Mouse (Mus musculus) large intestine, adult 2 months (tissue): ENCODE measurements around the gene Myo10. TPM values are rescaled to one million over a fixed set of nuclear protein-coding genes. Genes with fewer than 3 reads are reported as not detected.
A peak's percentile ranks its signal among the peaks of the same experiment; 100 is the strongest.

Source experiments
- DNase-seq: peaks from one replicate; pipeline ENCODE4 v3.0.0-alpha.2; 2012; ENCODE audit warnings: low read depth, low spot score
- WGBS: fragments of 180-500 bp; shearing (Covaris S2); methylation state at CpG from one replicate; pipeline ENCODE4 v1.1.7; 2018; 5-methylcytosine and 5-hydroxymethylcytosine counted together
- polyA plus RNA-seq: library from polyadenylated mRNA; depleted of rRNA; stranded (reverse); fragments of >200 nt; gene quantifications from 2 replicates; pipeline ENCODE4 v1.2.3, GENCODE M21; 2012

Gene Myo10
- polyA plus RNA-seq, 1 experiment = 13.8 TPM

GRCm38 (mm10) chr15:25753003-25753402, 130.7 kb downstream of the Myo10 start:
- WGBS = 74% methylated on average over 9 of the region's 9 CpGs
- DNase-seq = no peak

DNA sequence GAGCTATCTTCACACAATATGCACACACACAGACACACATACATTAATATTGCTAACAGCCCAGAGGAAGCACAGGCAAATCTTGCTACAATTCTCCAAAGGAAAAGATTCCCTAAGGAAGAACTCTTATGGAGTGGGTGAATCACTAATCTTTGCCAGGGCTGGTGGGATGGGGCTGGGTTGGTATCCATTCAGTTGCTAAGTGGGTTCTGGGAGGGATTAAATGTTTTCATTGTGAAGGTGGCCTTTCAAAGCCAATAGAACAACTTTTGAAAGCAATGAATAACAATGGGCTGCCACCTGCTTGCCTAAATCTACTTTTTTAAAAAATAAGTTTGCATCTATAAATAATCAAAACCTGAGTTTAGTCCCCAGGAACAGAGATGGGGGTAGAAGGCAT, 131.6 kb downstream of the Myo10 start:
- DNase-seq = no peak

DNA sequence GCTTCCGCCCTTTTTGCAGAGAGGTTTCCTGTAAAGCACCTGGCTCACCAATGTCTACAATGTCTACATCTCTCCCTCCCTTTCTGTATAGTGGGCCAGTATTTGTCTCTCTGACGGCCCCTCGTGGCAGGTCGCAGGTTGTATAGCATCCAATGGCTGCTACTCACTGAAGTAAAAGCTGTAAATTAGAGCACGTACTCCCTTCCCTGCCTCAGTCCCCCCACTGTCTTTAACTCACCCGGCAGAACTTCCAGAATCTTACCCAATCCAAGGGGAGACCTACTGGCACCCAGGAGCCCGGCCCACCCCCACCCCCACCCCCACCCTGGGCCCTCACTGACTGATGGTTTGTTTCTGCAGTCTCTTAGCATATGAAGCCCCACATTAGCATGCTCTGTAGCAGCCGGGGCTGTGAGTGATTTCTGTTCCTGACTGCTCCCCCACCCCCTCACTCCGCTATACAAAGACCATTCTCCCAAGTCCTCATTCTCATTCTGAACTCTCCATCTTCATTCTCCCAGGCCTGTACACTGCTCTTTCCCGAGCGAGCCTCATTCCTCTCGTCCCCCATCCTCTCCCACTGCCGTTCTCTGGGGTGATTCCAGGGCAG, 132.1 kb downstream of the Myo10 start:
- WGBS = 76% methylated on average over 13 of the region's 13 CpGs
- DNase-seq = no peak

- DNase-seq = no peak
- WGBS = 64% methylated on average over 6 of the region's 6 CpGs
These were observed 133.2 kb downstream of the Myo10 start for GRCm38 (mm10) chr15:25755536-25755935.

DNA sequence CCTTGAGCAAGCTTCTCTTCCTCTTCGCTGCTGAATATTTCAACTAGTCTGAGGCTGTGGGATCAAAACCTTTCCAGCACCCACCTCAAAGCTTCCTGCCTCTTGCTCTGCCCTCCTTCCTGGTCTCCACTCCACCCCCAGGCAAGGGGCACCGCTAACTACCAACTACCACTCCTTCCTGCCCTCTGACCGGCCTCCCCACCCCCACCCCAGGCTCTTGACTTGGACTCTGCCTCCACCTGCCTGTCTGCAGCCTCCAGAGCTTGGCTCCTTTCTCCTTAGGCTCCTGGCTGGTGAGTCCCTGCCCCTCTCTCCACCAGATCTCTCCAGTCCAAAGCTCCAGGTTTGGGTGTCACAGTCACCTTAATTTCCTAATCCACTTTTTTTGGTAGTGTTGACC, 133.7 kb downstream of the Myo10 start:
- DNase-seq = no peak
- 37% methylated on average over 3 of the region's 3 CpGs for WGBS

DNA sequence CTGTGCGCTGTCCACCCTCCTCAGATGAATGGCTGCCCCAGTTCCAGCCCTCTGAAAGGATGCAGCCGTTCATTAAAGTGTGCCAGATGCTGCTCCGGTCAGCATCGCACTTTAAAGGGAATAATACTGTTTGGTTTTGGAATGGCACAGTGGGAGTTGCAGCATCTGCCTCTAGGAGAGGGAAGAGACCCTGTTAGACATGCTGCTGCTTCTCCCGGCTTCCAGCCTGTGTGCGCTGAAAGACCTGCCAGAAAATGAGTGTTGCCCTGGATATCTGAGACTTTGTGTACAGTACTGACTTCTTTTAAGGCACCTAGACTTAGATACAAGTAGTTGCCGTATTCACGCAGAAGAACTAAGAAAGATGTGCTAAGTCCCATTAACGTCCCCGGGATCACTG, 135.7 kb downstream of the Myo10 start:
- no peak for DNase-seq
- WGBS = 34% methylated on average over 10 of the region's 10 CpGs

- peak; percentile 72 for DNase-seq
These were observed 136.3 kb downstream of the Myo10 start for GRCm38 (mm10) chr15:25758500-25759086.

DNA sequence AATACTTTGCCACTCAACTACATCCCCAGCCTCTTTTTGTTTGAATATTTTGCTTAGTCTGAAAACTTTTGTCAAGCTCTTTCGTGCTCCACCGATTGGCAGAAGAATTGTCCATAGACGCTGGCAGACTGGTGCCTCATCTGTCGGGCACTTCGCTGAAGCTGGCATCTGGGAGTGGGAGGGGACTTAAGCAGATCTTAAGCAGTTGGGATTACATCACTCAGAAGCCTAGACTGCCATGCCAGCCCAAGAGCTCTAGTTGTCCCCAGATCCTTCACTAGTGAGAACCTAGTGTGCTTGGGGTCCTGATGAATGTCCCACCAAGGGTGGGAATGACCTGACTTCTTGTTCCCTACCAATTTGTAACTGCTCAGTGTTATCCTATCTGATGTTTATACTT, 138.0 kb downstream of the Myo10 start:
- WGBS = 92% methylated on average over 5 of the region's 5 CpGs
- DNase-seq = no peak

More at GRCm38 (mm10) chr15:25758500-25759086, 136.3 kb downstream of the Myo10 start:
- 31% methylated on average over 15 of the region's 15 CpGs for WGBS

DNA sequence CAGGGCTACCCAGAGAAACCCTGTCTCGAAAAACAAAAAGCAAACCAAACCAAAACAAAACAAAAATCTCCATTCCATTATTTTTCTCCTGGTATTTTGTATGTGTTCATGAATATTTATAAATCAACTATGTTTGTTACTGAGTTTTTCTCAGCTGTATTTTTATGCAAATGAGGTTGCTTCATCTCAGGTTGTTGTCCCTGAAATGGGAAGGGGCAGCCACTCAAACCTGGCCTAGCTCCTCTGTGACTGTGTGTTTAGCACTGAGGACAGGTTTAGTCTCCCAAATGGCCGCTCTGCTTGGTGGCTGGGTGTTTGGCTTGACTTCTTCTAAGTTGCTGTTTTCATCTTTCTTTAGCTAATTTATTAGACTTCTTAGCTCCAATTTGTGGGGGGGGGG, 138.7 kb downstream of the Myo10 start:
- 94% methylated on average over 2 of the region's 2 CpGs for WGBS
- no peak for DNase-seq

DNA sequence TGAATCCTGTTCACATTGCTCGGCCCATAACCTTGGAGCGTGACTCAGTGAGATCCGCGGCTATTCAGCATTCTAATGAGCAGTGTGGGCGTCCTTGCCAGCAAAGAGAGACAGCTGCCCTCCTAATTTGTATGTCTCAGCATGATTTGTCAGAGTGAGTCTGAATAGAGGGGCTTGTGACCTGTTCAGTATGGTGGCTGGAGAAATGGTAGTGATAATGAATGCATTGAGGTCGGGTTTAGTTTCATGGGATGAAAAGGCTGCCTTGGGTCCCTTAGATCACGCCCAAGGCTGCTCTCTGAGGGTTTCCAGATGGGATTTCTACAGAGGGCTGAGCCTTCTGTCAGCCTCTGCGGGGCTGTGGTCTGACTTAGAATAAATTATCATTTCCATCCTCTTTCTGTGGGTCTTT, 139.5 kb downstream of the Myo10 start:
- 73% methylated on average over 8 of the region's 8 CpGs for WGBS
- no peak for DNase-seq

DNA sequence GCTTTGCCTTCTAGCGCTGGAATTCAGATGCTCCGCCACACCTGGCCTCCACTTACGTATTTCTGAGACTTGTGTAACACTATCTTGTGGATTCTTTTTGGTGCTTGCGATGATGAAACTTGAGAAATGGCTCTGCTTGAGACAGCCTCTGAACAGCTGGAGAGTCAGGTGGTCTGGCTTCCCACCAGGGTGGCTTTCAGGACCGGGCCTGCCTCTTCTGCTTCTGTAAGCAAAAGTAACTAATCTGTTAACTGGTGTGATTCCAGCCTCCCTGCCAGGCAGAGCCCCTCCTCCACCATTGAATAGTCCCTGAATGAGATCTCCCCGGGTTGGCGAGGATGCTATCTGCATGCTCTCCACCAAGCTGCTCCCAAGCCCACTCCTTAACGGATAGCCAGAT, 140.0 kb downstream of the Myo10 start:
- no peak for DNase-seq
- WGBS = 72% methylated on average over 8 of the region's 8 CpGs

GRCm38 (mm10) chr15:25763106-25763505, 140.8 kb downstream of the Myo10 start:
- DNase-seq = no peak
- 90% methylated on average over 7 of the region's 7 CpGs for WGBS

GRCm38 (mm10) chr15:25764653-25765352, 142.5 kb downstream of the Myo10 start:
- 80% methylated on average over 13 of the region's 13 CpGs for WGBS
- DNase-seq = no peak

GRCm38 (mm10) chr15:25767777-25768176, 145.5 kb downstream of the Myo10 start:
- no peak for DNase-seq
- WGBS = 41% methylated on average over 6 of the region's 6 CpGs

DNA sequence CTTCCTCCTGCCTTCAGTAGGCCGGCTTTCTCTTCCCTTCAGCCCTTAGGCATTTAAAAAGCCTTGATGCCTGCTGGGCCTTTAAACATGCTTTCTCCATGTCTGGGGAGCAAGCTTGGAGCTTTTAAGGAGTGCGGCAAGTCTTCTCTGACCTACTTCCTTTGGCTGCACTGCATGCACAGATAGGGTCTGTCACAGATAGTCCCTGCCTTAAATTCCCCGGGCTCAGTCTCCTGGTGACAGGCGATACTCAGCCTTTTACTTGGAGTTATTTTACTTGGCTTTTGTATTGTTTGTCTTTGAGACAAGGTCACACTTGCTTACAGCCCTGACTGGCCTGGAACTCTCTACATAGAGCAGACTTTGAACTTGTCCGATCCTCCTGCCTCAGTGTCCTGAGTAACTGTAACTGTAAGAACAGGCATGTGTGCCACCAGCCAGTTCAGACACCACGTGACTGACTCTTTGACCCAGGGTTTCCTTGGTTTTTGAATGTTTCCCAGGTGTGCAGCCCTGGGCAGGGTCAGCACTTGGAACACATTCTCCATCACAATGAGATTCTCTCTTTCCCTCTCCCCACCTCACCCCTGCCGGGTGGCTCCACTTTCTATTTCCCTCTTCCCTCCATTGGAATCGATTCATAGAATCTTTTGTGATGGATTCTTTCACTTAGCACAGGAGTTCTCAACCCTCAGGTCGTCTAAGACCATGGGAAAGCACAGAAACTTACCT, 147.4 kb downstream of the Myo10 start:
- no peak for DNase-seq

GRCm38 (mm10) chr15:25771782-25772181, 149.5 kb downstream of the Myo10 start:
- WGBS = 92% methylated on average over 10 of the region's 10 CpGs
- no peak for DNase-seq

More for the DNA sequence above, 147.4 kb downstream of the Myo10 start:
- WGBS = 82% methylated on average over 9 of the region's 9 CpGs

DNA sequence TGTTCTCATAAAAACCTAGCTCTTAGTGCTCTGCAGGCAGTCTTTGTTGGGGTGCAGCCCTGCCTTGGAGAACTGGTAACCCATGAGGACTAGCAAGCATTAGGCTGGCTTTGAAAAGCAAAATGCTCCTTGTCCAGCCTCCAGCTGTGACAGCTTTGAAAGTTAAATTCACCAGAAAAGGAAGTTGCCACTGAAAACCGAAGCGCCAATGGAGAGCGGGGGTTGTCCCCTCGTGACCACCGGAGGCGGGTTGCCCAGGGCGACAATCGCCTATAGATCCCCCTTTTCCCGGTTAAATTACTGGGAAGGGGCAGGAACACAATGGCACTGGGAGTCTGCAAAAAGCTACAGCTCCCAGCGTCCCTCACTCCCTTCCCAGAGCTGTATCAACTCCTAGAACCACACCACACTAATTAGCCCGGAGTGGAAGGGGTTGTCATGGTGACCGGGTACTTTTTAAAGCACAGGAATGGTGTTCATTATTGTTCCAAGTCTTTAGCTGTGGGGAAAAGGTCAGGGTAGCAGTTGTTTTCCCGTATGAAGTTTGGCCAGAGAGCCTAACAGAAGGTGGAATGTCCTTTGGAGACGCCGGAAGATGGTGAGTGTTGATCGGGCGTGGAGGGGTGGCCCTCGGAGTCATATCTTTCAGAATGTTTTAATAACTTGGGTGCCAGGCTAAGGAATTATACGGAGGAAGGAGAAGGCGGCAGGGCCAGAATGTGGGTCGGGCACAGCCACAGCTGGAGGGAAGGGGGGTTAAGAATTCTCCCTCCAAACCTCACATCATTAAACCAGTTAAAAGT, 151.6 kb downstream of the Myo10 start:
- WGBS = 8% methylated on average over 21 of the region's 21 CpGs
- DNase-seq = no peak

GRCm38 (mm10) chr15:25778937-25779336, 156.6 kb downstream of the Myo10 start:
- WGBS = 76% methylated on average over 8 of the region's 8 CpGs

DNA sequence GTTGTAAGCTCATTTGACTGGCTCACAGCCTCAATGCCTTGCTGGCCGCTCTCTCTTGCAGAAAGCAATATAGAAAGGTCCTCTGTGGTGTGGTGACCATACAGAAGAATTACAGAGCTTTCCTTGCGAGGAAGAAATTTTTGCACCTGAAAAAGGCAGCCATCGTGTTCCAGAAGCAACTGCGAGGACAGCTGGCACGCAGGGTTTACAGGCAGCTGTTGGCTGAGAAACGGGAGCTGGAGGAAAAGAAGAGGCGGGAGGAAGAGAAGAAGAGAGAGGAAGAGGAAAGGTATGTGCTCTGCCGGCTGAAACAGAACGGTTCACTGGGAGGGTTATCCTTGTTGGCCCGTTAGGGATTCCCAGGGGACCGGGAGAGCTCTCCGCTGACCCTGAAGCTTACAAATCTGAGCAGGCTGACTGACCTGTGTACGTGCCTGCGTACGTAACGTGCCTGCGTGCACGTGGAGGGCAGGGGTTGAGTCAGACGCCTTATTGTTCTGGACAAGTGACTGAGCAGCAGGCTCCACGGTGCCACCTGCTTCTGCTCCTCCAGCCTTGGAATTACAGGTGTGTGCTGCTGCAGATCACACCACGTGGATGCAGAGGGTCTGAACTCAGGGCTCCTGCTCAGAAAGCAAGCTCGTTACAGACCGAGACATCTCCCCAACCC, 157.3 kb downstream of the Myo10 start:
- WGBS = 83% methylated on average over 23 of the region's 23 CpGs
- no peak for DNase-seq

More at GRCm38 (mm10) chr15:25778937-25779336, 156.6 kb downstream of the Myo10 start:
- no peak for DNase-seq
